Mouse (Mus musculus): ENCODE results near the gene Abca7. TPM values are rescaled to one million over a fixed set of nuclear protein-coding genes. Genes with fewer than 3 reads are reported as not detected.

Gene Abca7
- polyA plus RNA-seq, 1 experiment from 2014 or later: 2.6 TPM

DNA sequence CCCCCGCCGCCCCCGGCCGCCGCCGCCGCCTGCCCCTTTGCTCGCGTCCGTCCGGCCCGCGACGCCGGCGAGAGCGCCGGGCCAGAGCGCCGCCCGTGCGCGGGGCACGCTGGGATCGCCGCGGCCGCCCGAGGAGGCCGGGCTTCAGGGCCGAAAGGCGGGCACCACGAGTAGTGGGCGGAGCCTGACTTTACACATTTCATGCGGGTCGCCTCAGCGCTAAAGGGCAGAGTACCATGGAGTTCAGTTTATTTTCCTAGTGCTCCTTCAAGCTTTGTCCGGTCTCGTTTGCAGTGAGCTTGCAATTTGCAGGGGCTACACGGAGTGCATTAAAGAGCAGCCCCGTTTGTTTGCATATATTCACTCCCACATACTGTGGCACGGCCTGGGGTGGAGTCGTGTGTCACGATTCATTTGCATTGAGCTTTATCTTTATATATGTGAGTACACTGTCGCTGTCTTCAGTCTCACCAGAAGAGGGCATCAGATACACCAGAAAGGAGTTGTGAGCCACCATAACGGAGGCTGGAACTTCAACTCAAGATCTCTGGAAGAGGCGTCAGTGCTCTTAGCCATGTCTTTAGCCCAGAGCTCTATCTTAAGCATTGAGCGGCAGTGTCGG, 12.0 kb upstream of the Abca7 start, which contains the start of gene Tmem259:
TSS of gene Tmem259 (minus strand) at position 136 of the 622 bp plus-strand sequence.
- peak; percentile 86 for TF ChIP-seq CTCF (IDR thresholded peaks at IDR 0.05; ENCODE audit: low read depth)
- TF ChIP-seq EP300 (optimal IDR thresholded peaks at IDR 0.05): peak; percentile 24
- Histone ChIP-seq H3K4me3 (ENCODE audit: low read depth, low read length) (peak within 1 kb of the TSS; percentile 65), H3K4me1 (replicated peaks; ENCODE audit: control insufficient read depth, insufficient read depth) (peaks cover 8% of the 10 kb centered on the region), H3K9me3 (ENCODE audit: control insufficient read depth, low read length) (no peaks in the 10 kb centered on the region), H3K36me3 (ENCODE audit: control insufficient read depth, insufficient read depth, low read length) (peaks cover 2% of the 10 kb centered on the region; the same call in 1 of the 2 replicates), H3K4me2 (replicated peaks; ENCODE audit: low read depth) (peak within 1 kb of the TSS; percentile 90), H3K9ac (ENCODE audit: low read length) (peak within 1 kb of the TSS; percentile 92), H3K27ac (replicated peaks) (peak within 1 kb of the TSS; percentile 98), H3K27me3 (ENCODE audit: control insufficient read depth, insufficient read depth, low read length) (no peaks in the 10 kb centered on the region)
- ATAC-seq (ENCODE audit: low FRiP score, low TSS enrichment) (peak; percentile 82), DNase-seq (ENCODE audit: low spot score) (peak; percentile 90)
- 1% methylated on average over 47 of the region's 49 CpGs for WGBS

DNA sequence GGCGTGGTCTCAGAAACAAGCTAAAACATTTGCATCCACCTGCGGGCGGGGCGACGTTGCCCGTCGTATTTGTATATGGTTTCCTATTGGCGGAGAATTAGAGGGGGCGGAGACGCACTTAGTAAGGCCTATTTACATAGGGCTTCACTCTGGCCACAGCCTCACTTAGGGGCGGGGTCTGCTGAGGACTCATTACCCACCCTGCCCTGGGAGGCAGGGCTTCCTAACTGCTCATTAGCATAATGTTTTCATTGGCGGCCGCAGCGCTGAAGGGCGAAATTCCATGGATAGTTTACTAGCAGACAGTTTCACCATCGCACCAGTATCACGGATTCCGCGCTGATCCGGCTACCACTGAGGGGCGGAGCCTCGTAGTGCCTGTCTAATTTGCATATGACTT, 11.4 kb upstream of the Abca7 start:
- Histone ChIP-seq H3K9me3 (ENCODE audit: control insufficient read depth, low read length) (no peaks in the 10 kb centered on the region), H3K27ac (replicated peaks) (peak overlapping the region; percentile 98), H3K4me3 (ENCODE audit: low read depth, low read length) (peak overlapping the region; percentile 65), H3K9ac (ENCODE audit: low read length) (peak overlapping the region; percentile 92), H3K4me2 (replicated peaks; ENCODE audit: low read depth) (peak overlapping the region; percentile 90), H3K4me1 (replicated peaks; ENCODE audit: control insufficient read depth, insufficient read depth) (peaks cover 8% of the 10 kb centered on the region), H3K36me3 (ENCODE audit: control insufficient read depth, insufficient read depth, low read length) (no peaks in the 10 kb centered on the region), H3K27me3 (ENCODE audit: control insufficient read depth, insufficient read depth, low read length) (no peaks in the 10 kb centered on the region)
- under 1% methylated on average over 22 of the region's 22 CpGs for WGBS
- TF ChIP-seq EP300 (optimal IDR thresholded peaks at IDR 0.05) (no peak), CTCF (IDR thresholded peaks at IDR 0.05; ENCODE audit: low read depth) (no peak)
- DNase-seq (ENCODE audit: low spot score) (peak; percentile 94), ATAC-seq (ENCODE audit: low FRiP score, low TSS enrichment) (peak; percentile 91)

DNA sequence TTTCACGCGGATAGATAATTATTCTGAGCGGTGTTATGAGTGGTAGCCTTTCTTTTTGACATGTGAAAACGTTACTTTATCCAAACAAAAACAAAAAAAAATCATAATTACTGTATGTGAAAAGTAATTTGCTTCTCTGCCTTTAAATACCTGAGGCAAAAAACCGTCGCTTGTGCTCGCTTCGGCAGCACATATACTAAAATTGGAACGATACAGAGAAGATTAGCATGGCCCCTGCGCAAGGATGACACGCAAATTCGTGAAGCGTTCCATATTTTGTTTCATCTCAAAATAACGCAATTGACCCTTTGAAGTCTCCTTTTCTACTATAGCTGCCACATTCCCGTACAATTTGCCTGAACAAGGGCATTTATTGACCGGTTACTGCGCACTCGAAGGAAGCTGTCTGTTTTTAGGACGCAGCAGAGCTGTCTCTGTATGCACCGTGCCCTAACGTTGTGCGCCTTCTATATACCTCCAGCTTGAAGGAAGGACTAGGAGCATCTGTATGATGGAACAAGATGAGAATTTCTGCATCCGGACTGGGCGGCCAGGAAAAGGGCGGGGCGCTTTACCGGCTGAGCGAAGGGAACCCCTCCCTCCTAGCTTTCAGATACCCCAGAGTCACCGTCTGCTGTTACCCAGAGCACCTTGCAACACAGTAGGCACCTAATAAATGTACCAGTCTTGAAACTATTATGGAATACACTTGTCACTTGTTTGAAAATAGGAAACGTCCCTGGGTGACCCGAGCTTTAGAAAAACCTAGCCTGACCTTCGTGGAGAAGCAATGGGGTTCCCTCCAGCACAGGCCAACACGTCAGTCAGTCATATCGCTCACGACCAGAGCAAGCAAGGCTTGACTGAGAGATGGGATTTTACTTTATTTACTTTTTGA, 10.7 kb upstream of the Abca7 start:
- peak overlapping the region; percentile 62 for H3K9ac ChIP-seq (ENCODE audit: low read length)
- H3K9me3 ChIP-seq (ENCODE audit: control insufficient read depth, low read length): no peaks in the 10 kb centered on the region
- no peaks in the 10 kb centered on the region for H3K36me3 ChIP-seq (ENCODE audit: control insufficient read depth, insufficient read depth, low read length)
- WGBS: 1% methylated on average over 35 of the region's 35 CpGs
- peak overlapping the region; percentile 98 for H3K27ac ChIP-seq (replicated peaks)
- peaks cover 8% of the 10 kb centered on the region for H3K4me1 ChIP-seq (replicated peaks; ENCODE audit: control insufficient read depth, insufficient read depth)
- no peaks in the 10 kb centered on the region for H3K27me3 ChIP-seq (ENCODE audit: control insufficient read depth, insufficient read depth, low read length)
- DNase-seq (ENCODE audit: low spot score) (peak; percentile 74), ATAC-seq (ENCODE audit: low FRiP score, low TSS enrichment) (no peak)
- peak overlapping the region; percentile 90 for H3K4me2 ChIP-seq (replicated peaks; ENCODE audit: low read depth)
- TF ChIP-seq EP300 (optimal IDR thresholded peaks at IDR 0.05): peak; percentile 19
- no peak for TF ChIP-seq CTCF (IDR thresholded peaks at IDR 0.05; ENCODE audit: low read depth)
- H3K4me3 ChIP-seq (ENCODE audit: low read depth, low read length): peak overlapping the region; percentile 65

DNA sequence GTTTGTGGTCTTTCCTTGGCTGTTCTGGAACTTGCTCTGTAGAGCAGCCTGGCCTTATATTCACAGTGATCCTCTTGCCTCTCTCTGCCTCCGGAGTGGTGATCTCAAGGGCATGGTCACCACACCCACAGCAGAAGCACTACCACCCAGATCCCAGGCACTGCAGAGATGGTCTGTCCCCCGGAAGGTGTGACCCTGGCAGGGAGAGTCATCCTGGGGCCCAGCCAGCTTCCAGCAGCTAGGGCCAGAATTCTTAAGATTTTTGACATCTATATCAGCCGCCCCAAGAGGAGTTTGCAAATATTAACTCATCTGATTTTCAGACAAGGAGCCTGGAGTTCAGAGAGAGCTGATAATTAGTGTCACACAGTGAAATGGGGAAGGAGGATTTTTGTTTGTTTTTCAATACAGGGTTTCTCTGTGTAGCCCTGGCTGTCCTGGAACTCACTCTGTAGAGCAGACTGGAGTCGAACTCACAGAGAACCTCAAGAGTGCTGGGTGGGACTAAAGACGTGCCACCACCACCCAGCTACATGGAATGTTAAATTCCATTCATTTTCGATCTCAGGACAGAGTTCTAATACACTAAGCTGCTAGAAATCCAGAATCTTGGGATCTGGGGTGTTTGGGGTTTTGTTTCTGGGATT, 9.9 kb upstream of the Abca7 start:
- H3K27ac ChIP-seq (replicated peaks): peak overlapping the region; percentile 98
- H3K9me3 ChIP-seq (ENCODE audit: control insufficient read depth, low read length): no peaks in the 10 kb centered on the region
- H3K4me3 ChIP-seq (ENCODE audit: low read depth, low read length): no peak overlapping the region
- 6% methylated on average over 6 of the region's 6 CpGs for WGBS
- H3K27me3 ChIP-seq (ENCODE audit: control insufficient read depth, insufficient read depth, low read length): no peaks in the 10 kb centered on the region
- DNase-seq (ENCODE audit: low spot score) (no peak), ATAC-seq (ENCODE audit: low FRiP score, low TSS enrichment) (no peak)
- TF ChIP-seq EP300 (optimal IDR thresholded peaks at IDR 0.05): no peak
- TF ChIP-seq CTCF (IDR thresholded peaks at IDR 0.05; ENCODE audit: low read depth): no peak
- peaks cover 8% of the 10 kb centered on the region for H3K4me1 ChIP-seq (replicated peaks; ENCODE audit: control insufficient read depth, insufficient read depth)
- peak overlapping the region; percentile 90 for H3K4me2 ChIP-seq (replicated peaks; ENCODE audit: low read depth)
- H3K36me3 ChIP-seq (ENCODE audit: control insufficient read depth, insufficient read depth, low read length): no peaks in the 10 kb centered on the region
- peak overlapping the region; percentile 48; the same call in 1 of the 2 replicates for H3K9ac ChIP-seq (ENCODE audit: low read length)

DNA sequence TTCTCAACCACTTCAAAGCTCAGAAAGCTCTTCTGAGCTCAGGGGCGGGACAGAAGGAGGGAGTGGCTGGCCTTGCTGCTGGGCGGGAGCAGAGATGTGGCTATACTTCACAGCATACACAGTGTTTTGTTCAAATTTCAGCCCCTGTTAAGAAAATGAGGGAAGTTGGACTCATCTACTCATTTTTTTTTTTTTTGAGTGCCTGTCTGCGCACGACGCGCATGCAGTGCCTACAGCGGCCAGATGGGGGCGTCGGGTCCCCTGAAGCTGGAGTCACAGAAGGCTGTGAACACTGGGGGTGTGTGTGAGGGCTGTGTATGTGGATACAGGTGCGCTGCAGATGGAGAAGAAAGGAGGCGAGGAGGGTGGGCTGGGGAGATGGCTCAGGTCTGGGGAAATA, 9.3 kb upstream of the Abca7 start:
- peaks cover 8% of the 10 kb centered on the region for H3K4me1 ChIP-seq (replicated peaks; ENCODE audit: control insufficient read depth, insufficient read depth)
- no peaks in the 10 kb centered on the region for H3K36me3 ChIP-seq (ENCODE audit: control insufficient read depth, insufficient read depth, low read length)
- H3K27ac ChIP-seq (replicated peaks): peak overlapping the region; percentile 98
- H3K27me3 ChIP-seq (ENCODE audit: control insufficient read depth, insufficient read depth, low read length): no peaks in the 10 kb centered on the region
- ATAC-seq (ENCODE audit: low FRiP score, low TSS enrichment) (no peak; the same call in 1 of the 2 replicates), DNase-seq (ENCODE audit: low spot score) (peak; percentile 90)
- H3K4me2 ChIP-seq (replicated peaks; ENCODE audit: low read depth): peak overlapping the region; percentile 90
- H3K4me3 ChIP-seq (ENCODE audit: low read depth, low read length): no peak overlapping the region
- H3K9ac ChIP-seq (ENCODE audit: low read length): peak overlapping the region; percentile 48; the same call in 1 of the 2 replicates
- no peaks in the 10 kb centered on the region for H3K9me3 ChIP-seq (ENCODE audit: control insufficient read depth, low read length)
- 4% methylated on average over 11 of the region's 11 CpGs for WGBS
- TF ChIP-seq CTCF (IDR thresholded peaks at IDR 0.05; ENCODE audit: low read depth): peak; percentile 95
- TF ChIP-seq EP300 (optimal IDR thresholded peaks at IDR 0.05): no peak
